Mouse (Mus musculus) embryonic facial prominence, embryonic 14.5 days (tissue): ENCODE data around the gene Cript. TPM values are rescaled to one million over a fixed set of nuclear protein-coding genes. Genes with fewer than 3 reads are reported as not detected.
"Not testable (repeated sequence)": the region's sequence is repeated elsewhere in the genome, so short reads cannot be mapped to it uniquely, and the experiment has no call there.

ENCODE experiments used
- ATAC-seq: fragments of 200-750 bp; cut with Nextera tagmentation; 2 replicates; pipeline ENCODE4 v1.8.0; 2017; ENCODE audit warnings: low read depth, moderate number of reproducible peaks, moderate TSS enrichment
- DNase-seq: peaks from one replicate; pipeline ENCODE4 v3.0.0-alpha.2; 2015; ENCODE audit warnings: low spot score
- H3K27ac ChIP-seq: fragments of 300-500 bp; sonication (generic); replicated peaks from 2 replicates; pipeline ENCODE4 v1.5.1; 2014; ENCODE audit warnings: low read depth, mild to moderate bottlenecking, low read length, moderate library complexity
- H3K27me3 ChIP-seq: fragments of 300-500 bp; sonication (generic); replicated peaks from 2 replicates; pipeline ENCODE4 v1.6.1; 2014; ENCODE audit warnings: low read length; ENCODE audit not compliant: control insufficient read depth, insufficient read depth
- H3K36me3 ChIP-seq: fragments of 300-500 bp; sonication (generic); 2 replicates; pipeline ENCODE4 v1.6.1; 2014; ENCODE audit warnings: low read length, mixed read lengths; ENCODE audit not compliant: control insufficient read depth, insufficient read depth
- H3K4me1 ChIP-seq: fragments of 300-500 bp; sonication (generic); 2 replicates; pipeline ENCODE4 v1.6.1; 2014; ENCODE audit warnings: antibody characterized with exemption, low read length; ENCODE audit not compliant: control insufficient read depth, insufficient read depth
- H3K4me2 ChIP-seq: fragments of 300-500 bp; sonication (generic); 2 replicates; pipeline ENCODE4 v1.6.1; 2014; ENCODE audit warnings: low read depth, mild to moderate bottlenecking, low read length, moderate library complexity, mixed read lengths
- H3K4me3 ChIP-seq: fragments of 300-500 bp; sonication (generic); 2 replicates; pipeline ENCODE4 v1.5.1; 2014; ENCODE audit warnings: low read depth, mild to moderate bottlenecking, low read length
- H3K9ac ChIP-seq: fragments of 300-500 bp; sonication (generic); 2 replicates; pipeline ENCODE4 v1.6.1; 2014; ENCODE audit warnings: low read depth, mild to moderate bottlenecking, low read length, moderate library complexity, mixed read lengths
- H3K9me3 ChIP-seq: fragments of 300-500 bp; sonication (generic); 2 replicates; pipeline ENCODE4 v1.6.1; 2016; ENCODE audit warnings: low read length; ENCODE audit not compliant: control insufficient read depth
- WGBS: fragments of 180-500 bp; shearing (Covaris S2); extraction: QIAGEN DNeasy Blood & Tissue Kit; methylation state at CpG from one replicate; pipeline ENCODE4 v1.1.7; 2014; 5-methylcytosine and 5-hydroxymethylcytosine counted together
- polyA plus RNA-seq: library from polyadenylated mRNA; unstranded; fragments of >200 nt; fragmentation: Nextera tagmentation; extraction: Ambion mirVana; gene quantifications from 2 replicates; pipeline ENCODE4 v1.2.1, GENCODE M21; 2014

Gene Cript
- polyA plus RNA-seq, 1 experiment from 2014 or later: 111 TPM

GRCm38 (mm10) chr17:87055051-87055459 is 29.7 kb downstream of the Cript start:
- Histone ChIP-seq H3K9me3 (no peaks in the 10 kb centered on the region), H3K4me3 (no peak overlapping the region), H3K9ac (no peak overlapping the region), H3K27ac (no peak overlapping the region), H3K4me2 (no peak overlapping the region), H3K27me3 (no peaks in the 10 kb centered on the region), H3K36me3 (no peaks in the 10 kb centered on the region), H3K4me1 (peaks cover 15% of the 10 kb centered on the region; the same call in 1 of the 2 replicates)
- WGBS: 33% methylated on average over 5 of the region's 5 CpGs
- ATAC-seq: no peak
- peak; percentile 45 for DNase-seq

- DNase-seq (no peak), ATAC-seq (no peak)
- no peak overlapping the region for H3K4me3 ChIP-seq
- H3K9ac ChIP-seq: no peak overlapping the region
- H3K9me3 ChIP-seq: no peaks in the 10 kb centered on the region
- H3K27me3 ChIP-seq: no peaks in the 10 kb centered on the region
- WGBS: 77% methylated on average over 1 of the region's 1 CpGs
- H3K4me2 ChIP-seq: no peak overlapping the region
- H3K4me1 ChIP-seq: peaks cover 15% of the 10 kb centered on the region; the same call in 1 of the 2 replicates
- H3K36me3 ChIP-seq: no peaks in the 10 kb centered on the region
- no peak overlapping the region for H3K27ac ChIP-seq
Measured at GRCm38 (mm10) chr17:87055663-87056062, 30.3 kb downstream of the Cript start.

GRCm38 (mm10) chr17:87056761-87057160 is 31.4 kb downstream of the Cript start:
- peaks cover 15% of the 10 kb centered on the region; the same call in 1 of the 2 replicates for H3K4me1 ChIP-seq
- no peak overlapping the region for H3K4me2 ChIP-seq
- H3K9me3 ChIP-seq: no peaks in the 10 kb centered on the region
- no peak for ATAC-seq
- H3K36me3 ChIP-seq: no peaks in the 10 kb centered on the region
- no peaks in the 10 kb centered on the region for H3K27me3 ChIP-seq
- H3K4me3 ChIP-seq: no peak overlapping the region
- H3K9ac ChIP-seq: no peak overlapping the region
- DNase-seq: no peak
- H3K27ac ChIP-seq: peak overlapping the region; percentile 67
- WGBS: 92% methylated on average over 7 of the region's 7 CpGs

- H3K9ac ChIP-seq: no peak overlapping the region
- WGBS: 26% methylated on average over 7 of the region's 8 CpGs
- H3K9me3 ChIP-seq: no peaks in the 10 kb centered on the region
- no peaks in the 10 kb centered on the region for H3K27me3 ChIP-seq
- H3K4me3 ChIP-seq: no peak overlapping the region
- H3K4me2 ChIP-seq: peak overlapping the region; percentile 10; the same call in 1 of the 2 replicates
- ATAC-seq: peak; percentile 86
- H3K27ac ChIP-seq: peak overlapping the region; percentile 67
- H3K36me3 ChIP-seq: no peaks in the 10 kb centered on the region
- peak; percentile 93 for DNase-seq
- H3K4me1 ChIP-seq: peaks cover 15% of the 10 kb centered on the region; the same call in 1 of the 2 replicates
Measured at GRCm38 (mm10) chr17:87057486-87058266, 32.3 kb downstream of the Cript start.

- Histone ChIP-seq H3K4me1 (0 out of 2 replicates have a peak, but pooled peaks cover under 1% of the 10 kb centered on the region), H3K9ac (no peak overlapping the region), H3K4me2 (no peak overlapping the region), H3K4me3 (no peak overlapping the region), H3K27ac (no peak overlapping the region), H3K36me3 (no peaks in the 10 kb centered on the region), H3K9me3 (no peaks in the 10 kb centered on the region), H3K27me3 (no peaks in the 10 kb centered on the region)
- 80% methylated on average over 9 of the region's 9 CpGs for WGBS
- no peak for ATAC-seq
- no peak for DNase-seq
Measured at GRCm38 (mm10) chr17:87062639-87063038, 37.3 kb downstream of the Cript start.

GRCm38 (mm10) chr17:87063461-87063860 is 38.1 kb downstream of the Cript start:
- DNase-seq (no peak), ATAC-seq (no peak)
- H3K9me3 ChIP-seq: no peaks in the 10 kb centered on the region
- no peaks in the 10 kb centered on the region for H3K27me3 ChIP-seq
- no peak overlapping the region for H3K9ac ChIP-seq
- WGBS: 72% methylated on average over 7 of the region's 7 CpGs
- no peak overlapping the region for H3K4me2 ChIP-seq
- H3K4me1 ChIP-seq: no peaks in the 10 kb centered on the region
- no peak overlapping the region for H3K4me3 ChIP-seq
- H3K36me3 ChIP-seq: no peaks in the 10 kb centered on the region
- H3K27ac ChIP-seq: no peak overlapping the region

GRCm38 (mm10) chr17:87063969-87064368 is 38.6 kb downstream of the Cript start:
- Histone ChIP-seq H3K4me2 (no peak overlapping the region), H3K9ac (no peak overlapping the region), H3K9me3 (no peaks in the 10 kb centered on the region), H3K27me3 (no peaks in the 10 kb centered on the region), H3K27ac (no peak overlapping the region), H3K36me3 (no peaks in the 10 kb centered on the region), H3K4me3 (no peak overlapping the region), H3K4me1 (no peaks in the 10 kb centered on the region)
- 80% methylated on average over 6 of the region's 6 CpGs for WGBS
- no peak for DNase-seq
- no peak for ATAC-seq

GRCm38 (mm10) chr17:87068997-87069396 is 43.6 kb downstream of the Cript start:
- WGBS: 79% methylated on average over 4 of the region's 4 CpGs
- H3K27ac ChIP-seq: no peak overlapping the region
- H3K4me2 ChIP-seq: no peak overlapping the region
- no peak overlapping the region for H3K4me3 ChIP-seq
- ATAC-seq (no peak), DNase-seq (no peak)
- H3K36me3 ChIP-seq: no peaks in the 10 kb centered on the region
- no peaks in the 10 kb centered on the region for H3K27me3 ChIP-seq
- no peaks in the 10 kb centered on the region for H3K4me1 ChIP-seq
- no peak overlapping the region for H3K9ac ChIP-seq
- H3K9me3 ChIP-seq: no peaks in the 10 kb centered on the region

GRCm38 (mm10) chr17:87072183-87072582 is 46.8 kb downstream of the Cript start:
- not testable (repeated sequence) for ATAC-seq, H3K27ac ChIP-seq, H3K9me3 ChIP-seq, H3K27me3 ChIP-seq, H3K36me3 ChIP-seq, H3K4me2 ChIP-seq, DNase-seq, H3K4me1 ChIP-seq, H3K9ac ChIP-seq, H3K4me3 ChIP-seq
- WGBS: 100% methylated on average over 1 of the region's 1 CpGs
